Mouse (Mus musculus) lung, adult 2 months (tissue): ENCODE results near the gene Batf.

Source experiments
- CTCF ChIP-seq: fragments of 200-500 bp; IDR thresholded peaks from 2 replicates; pipeline ENCODE4 v1.5.1; 2011; ENCODE audit warnings: mild to moderate bottlenecking, low read length, control low read depth; ENCODE audit not compliant: insufficient read depth
- POLR2A ChIP-seq: fragments of 200-500 bp; IDR thresholded peaks from 2 replicates; pipeline ENCODE4 v1.6.1; 2011; ENCODE audit warnings: low read depth, mild to moderate bottlenecking, control low read depth, low read length, borderline replicate concordance; ENCODE audit errors: extremely low read depth

DNA sequence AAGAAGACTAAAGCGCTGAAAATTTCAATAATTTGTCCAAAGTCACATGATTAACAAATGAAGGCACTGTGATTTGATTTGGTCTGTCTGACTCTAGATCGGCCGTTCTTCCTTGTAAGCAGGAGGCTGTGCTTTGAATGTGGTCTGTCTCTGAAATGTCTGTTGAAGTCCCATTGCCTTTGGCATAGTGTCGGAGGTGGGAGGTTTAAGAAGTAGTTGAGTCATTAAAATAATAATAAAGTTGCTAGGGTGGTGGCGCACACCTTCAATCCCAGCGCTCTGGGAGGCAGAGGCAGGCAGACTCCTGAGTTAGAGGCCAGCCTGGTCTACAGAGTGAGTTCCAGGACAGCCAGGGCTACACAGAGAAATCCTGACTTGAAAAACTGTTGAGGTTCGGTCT, 19.4 kb upstream of the Batf start:
- no peak for TF ChIP-seq CTCF
- no peak for TF ChIP-seq POLR2A
